Mouse (Mus musculus): ENCODE measurements around the gene Prok2. TPM values are rescaled to one million over a fixed set of nuclear protein-coding genes. Genes with fewer than 3 reads are reported as not detected.

Prok2 gene
- total RNA-seq, 2 experiments from 2014 or later, result not detected

DNA sequence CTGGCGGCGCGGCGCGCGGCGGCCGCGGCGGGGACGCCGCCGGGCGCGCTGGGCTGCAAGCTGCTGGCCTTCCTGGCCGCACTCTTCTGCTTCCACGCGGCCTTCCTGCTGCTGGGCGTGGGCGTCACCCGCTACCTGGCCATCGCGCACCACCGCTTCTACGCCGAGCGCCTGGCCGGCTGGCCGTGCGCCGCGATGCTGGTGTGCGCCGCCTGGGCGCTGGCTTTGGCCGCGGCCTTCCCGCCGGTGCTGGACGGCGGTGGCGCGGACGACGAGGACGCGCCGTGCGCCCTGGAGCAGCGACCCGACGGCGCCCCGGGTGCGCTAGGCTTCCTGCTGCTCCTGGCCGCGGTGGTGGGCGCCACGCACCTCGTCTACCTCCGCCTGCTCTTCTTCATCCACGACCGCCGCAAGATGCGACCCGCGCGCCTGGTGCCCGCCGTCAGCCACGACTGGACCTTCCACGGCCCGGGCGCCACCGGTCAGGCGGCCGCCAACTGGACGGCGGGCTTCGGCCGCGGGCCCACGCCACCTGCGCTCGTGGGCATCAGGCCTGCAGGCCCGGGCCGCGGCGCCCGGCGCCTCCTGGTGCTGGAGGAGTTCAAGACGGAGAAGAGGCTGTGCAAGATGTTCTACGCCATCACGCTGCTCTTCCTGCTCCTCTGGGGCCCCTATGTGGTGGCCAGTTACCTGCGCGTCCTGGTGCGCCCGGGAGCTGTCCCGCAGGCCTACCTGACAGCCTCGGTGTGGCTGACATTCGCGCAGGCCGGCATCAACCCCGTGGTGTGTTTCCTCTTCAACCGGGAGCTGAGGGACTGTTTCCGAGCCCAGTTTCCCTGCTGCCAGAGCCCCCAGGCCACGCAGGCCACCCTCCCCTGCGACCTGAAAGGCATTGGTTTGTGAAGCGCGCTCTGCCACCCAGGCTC is 33.0 kb downstream of the Prok2 start:
- peak; percentile 19 to 42 for DNase-seq
- intact Hi-C loops (cut with DNase I), result no loop called here

DNA sequence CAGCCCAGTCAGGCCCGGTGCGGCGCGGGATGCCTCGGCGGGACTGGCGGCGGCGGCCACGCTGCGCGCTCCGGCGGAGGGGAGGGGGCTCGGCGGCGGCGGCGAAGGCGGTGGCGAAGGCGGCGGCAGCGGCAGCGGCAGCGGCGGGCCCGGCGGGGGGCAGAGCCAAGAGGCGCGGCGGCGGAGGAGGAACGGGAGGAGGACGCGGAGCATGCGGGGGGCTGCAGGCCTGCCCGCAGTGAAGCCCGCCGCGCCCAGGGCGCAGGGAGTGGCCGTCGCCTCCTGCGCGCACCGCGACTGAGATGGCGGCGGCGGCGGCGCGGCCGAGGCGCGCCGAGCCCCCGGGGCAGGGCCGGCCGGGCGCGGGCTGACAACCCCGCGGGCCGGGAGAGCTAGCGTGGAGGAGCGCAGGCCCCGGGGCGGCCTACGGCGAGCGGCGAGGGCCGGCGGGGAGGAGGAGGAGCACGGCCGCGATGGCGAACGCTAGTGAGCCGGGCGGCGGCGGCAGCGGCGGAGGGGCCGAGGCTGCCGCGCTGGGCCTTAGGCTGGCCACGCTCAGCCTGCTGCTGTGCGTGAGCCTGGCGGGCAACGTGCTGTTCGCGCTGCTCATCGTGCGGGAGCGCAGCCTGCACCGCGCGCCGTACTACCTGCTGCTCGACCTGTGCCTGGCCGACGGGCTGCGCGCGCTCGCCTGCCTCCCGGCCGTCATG is 33.8 kb downstream of the Prok2 start, which contains the start of gene Gpr27:
Gene Gpr27 (plus strand): TSS at position 474 of the 710 bp plus-strand sequence.
- DNase-seq, result peak; percentile 18 to 31
- intact Hi-C loops (cut with DNase I), result no loop called here

- DNase-seq, result no peak
- intact Hi-C loops (cut with DNase I), result no loop called here
Observed at GRCm38 (mm10) chr6:99691666-99692205, 34.5 kb downstream of the Prok2 start.

- intact Hi-C loops (cut with DNase I), result no loop called here
- DNase-seq, result no peak
Observed at GRCm38 (mm10) chr6:99688513-99688912, 37.7 kb downstream of the Prok2 start.

DNA sequence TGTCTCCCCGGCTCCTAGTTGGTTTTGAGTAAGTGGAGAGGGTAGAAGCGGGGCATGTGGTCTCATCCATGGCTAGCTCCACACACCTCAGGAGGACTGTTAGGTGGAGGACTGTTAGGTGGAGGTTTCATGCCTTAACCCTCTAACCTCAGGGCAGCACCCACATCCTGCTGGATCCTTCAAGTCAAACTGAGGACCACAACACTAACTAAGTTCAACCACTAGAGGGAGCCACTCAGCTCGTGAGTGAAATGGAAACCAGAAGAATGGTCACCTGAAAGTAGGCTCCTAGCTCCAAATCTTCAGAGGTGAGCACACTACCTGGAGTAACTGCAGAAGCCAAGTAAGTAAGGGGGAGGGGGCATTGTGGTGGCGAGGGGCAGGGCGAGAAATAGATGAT is 41.3 kb downstream of the Prok2 start:
- no peak for DNase-seq
- intact Hi-C loops (cut with DNase I), result no loop called here

DNA sequence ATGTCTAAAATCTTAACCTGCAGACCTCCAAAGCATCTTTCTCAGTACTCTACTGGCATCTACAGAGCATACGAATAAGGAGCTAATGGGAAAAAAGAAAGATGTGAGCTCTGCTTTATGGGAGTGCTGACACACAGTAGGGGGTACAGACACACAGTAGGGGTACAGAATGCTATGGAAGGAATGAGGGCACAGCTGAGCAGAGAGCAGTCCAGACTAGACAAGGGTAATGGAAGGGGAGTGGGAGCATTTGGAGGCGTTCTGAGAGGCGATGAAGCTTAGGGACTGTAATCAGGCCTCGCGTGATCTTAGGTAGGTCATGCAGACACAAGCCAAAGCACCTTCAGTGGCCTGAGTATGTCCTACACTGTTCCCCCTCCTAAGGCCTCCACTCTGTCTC is 42.2 kb downstream of the Prok2 start:
- intact Hi-C loops (cut with DNase I), result no loop called here
- no peak for DNase-seq

- intact Hi-C loops (cut with DNase I), result no loop called here
- no peak for DNase-seq
Observed at GRCm38 (mm10) chr6:99678108-99678507, 48.1 kb downstream of the Prok2 start.

DNA sequence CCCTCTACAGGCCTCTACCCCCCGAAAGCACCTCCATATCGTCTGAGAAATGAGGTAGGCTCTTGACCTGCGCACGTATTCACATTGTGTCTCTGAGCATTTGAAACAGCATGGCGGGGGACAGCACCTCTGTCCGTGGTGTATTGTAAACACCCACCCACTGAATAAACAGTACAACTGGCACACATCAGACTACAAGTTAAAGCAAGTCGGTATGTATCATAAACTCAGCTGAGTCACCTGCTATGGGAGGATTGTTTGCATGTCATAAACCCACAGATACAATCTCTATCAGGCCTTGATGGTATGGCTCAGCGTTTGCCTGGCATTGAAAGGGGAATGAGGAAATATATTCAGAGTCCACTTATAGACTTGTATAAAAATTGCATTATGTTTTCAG is 48.9 kb downstream of the Prok2 start:
- no peak for DNase-seq
- intact Hi-C loops (cut with DNase I), result no loop called here

DNA sequence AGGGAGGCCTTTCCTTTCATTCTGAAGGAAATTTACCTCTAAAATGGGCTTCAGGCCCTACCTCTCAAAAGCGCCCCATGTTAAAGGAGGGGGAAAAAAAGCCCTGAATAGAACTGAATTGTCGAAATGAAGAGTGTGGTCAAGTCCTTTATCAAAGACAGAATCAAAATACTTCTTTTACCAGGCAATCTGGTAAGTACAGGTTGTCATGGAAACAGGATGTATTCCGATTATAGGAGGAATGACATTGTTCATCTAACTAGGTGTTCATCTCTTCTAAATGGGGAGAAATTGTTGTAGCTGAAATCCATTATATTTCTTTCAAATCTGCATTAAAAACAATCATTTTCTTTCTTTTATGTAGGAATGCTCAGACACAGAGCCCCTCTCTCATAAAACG is 51.7 kb downstream of the Prok2 start:
- no peak for DNase-seq
- intact Hi-C loops (cut with DNase I), result no loop called here

DNA sequence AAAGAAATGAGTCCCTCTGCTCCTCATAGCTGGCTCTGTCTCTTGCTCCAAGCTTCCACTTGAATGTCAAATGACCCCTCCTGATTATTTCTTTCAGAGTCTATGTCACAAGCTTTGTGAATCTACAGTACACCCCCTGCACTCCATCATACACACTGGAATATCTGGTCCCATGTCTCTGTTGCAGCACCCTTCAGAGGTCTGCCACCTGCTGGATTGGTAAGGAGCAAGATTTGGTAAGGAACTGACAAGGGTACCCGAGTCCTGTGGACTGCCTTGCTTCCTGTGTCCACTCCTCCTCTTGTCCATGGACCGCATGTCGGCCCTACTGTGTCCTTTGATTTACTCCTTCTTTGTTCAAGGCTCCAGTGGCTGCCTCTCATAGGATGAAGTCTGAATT is 54.4 kb downstream of the Prok2 start:
- DNase-seq, result no peak
- intact Hi-C loops (cut with DNase I), result no loop called here

DNA sequence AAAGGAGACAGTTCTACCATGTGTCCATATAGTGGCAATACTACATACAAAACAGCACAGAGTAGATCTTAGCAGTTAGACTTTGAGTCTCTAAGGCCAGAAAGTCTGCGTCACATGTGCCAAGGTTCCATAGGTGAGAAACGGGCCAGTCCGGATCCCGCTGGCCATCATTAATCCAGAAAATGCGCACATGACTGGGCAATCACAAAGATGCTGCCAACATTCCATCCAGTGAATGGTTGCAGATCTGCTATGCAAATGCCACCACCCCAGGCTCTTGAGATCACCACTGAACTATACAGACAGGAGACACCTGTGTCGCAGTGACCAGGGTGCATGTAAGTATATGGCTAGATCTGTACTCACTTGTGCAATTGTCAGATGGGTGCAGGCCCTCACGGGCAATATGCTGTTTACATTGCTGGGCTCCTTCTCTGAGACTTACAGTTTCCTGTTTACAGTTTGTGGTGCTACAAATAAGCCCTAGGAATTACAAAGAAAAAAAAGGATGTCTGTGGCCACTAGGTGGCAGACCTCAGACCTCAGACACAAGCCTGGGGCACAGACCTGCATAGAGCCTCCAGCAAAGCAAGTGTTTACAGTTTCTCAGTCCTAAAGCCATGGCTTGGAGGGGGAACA is 55.6 kb downstream of the Prok2 start:
- peak; percentile 50 to 74 for DNase-seq
- intact Hi-C loops (cut with DNase I), result no loop called here

DNA sequence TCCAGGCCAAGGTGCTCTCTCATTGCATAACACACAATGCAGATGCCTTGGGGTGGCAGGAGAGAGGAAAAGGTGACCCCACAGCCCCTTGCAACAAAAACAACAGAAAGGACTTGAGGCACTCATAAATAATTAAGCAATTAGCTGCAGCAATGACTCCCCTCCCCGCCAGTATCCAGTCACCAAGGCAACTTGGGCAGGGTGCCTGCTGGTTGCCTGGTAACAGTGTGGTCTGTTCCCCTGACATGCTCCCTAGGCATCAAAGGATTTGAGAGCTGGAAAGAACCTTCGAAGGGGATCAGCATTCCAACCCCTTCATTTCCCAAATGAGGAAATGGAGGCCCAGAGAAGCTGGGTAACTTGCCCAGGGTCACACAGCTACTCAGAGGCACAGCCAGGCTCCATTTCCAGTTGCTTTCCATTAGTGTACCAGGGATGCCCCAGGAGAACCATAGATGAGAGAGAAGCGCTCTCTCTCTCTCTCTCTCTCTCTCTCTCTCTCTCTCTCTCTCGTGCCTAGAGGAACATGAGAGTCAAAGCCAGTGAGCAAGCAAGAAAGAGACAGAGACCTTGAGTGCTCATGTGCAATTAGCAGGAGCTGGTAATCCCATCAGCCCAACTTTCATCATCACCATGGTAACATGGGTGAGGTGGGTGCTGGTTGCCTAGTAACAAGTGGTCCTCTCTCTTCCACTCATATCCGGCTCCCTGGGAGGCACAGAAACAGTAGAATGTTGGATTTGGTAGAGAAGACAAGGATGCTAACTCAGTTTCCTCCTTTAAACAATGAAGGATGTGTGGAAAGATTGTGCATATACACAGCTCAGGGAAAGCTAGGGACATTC is 56.5 kb downstream of the Prok2 start:
- intact Hi-C loops (cut with DNase I), result loop anchor here (5.0 kb wide), 2 partner anchors 113 to 618 kb away; partner anchors contain the start of gene Rybp
- DNase-seq, result no peak

DNA sequence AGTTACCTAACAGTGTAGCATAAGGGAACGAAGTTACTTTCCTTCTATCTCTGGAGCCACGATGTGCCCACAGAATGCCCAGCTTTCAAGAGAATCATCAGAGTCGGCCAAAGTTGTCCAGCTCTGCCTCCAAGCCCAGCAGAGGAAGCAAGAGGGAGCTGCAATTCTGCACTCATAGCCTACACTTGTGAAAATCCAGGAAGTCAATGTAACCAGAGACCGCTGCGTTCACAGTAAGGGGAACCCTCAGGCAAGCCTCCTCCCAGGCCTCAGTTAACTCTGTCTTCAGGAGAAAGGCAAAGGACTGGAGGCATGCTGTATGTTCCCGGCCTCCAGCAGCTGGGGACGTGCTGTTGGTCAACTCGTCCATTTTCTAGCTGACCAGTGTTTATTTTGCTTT is 58.9 kb downstream of the Prok2 start:
- no peak for DNase-seq
- intact Hi-C loops (cut with DNase I), result loop anchor here (5.0 kb wide), 2 partner anchors 115 to 620 kb away; partner anchors contain the start of gene Rybp

- intact Hi-C loops (cut with DNase I), result loop anchor here (5.0 kb wide), 2 partner anchors 116 to 621 kb away; partner anchors contain the start of gene Rybp
- DNase-seq, result peak; percentile 78 to 79
Observed at GRCm38 (mm10) chr6:99666318-99667171, 59.6 kb downstream of the Prok2 start, which contains the start of the genes Eif4e3 and Gm20696. TSS of gene Eif4e3 (minus strand) at chr6:99666771. TSS of gene Gm20696 (minus strand) at chr6:99666797.

- intact Hi-C loops (cut with DNase I), result loop anchor here (5.0 kb wide), 2 partner anchors 117 to 622 kb away; partner anchors contain the start of gene Rybp
- peak in 1 of 2 experiments; percentile 32 for DNase-seq
Observed at GRCm38 (mm10) chr6:99665457-99666317, 60.5 kb downstream of the Prok2 start.

- DNase-seq, result no peak
- intact Hi-C loops (cut with DNase I), result no loop called here
Observed at GRCm38 (mm10) chr6:99663232-99663631, 63.0 kb downstream of the Prok2 start.

Measured in heart, postnatal 10 days (tissue).